In genomic region chr17:27408531-27408930, GRCm38 (mm10) we compare ENCODE assay signal across 24 mouse cellular contexts.
DNase-seq lines count a peak whose midpoint lies in the region; ATAC-seq and TF ChIP-seq lines count a peak whose summit lies in the region.
"Had no signal": no experiment of that assay in that cellular context is flagged by ENCODE, and none has a peak within 500 bp of the region (broad histone marks: within the 10 kb centered on the region; RNA-seq: fewer than 3 reads in every experiment).

No protein-coding gene starts in this region.

- no peak overlapping the region for H3K4me3 ChIP-seq in midbrain, postnatal 0 days (ENCODE audit: low read depth, low read length)
- no peak overlapping the region for H3K4me3 ChIP-seq in midbrain, embryonic 14.5 days (replicated peaks; ENCODE audit: low read depth, low read length)
- no peak overlapping the region for H3K4me3 ChIP-seq in forebrain, embryonic 13.5 days
- H3K4me3 ChIP-seq: embryonic facial prominence, embryonic 15.5 days; forebrain, embryonic 12.5 days; hindbrain, embryonic 10.5 days; limb, embryonic 12.5 days; liver, embryonic 15.5 days; megakaryocyte, embryonic 14.5 days; midbrain, embryonic 15.5 days had no signal

- H3K27me3 ChIP-seq in midbrain, postnatal 0 days (ENCODE audit: insufficient read depth, low read length) = no peaks in the 10 kb centered on the region
- no peaks in the 10 kb centered on the region for H3K27me3 ChIP-seq in midbrain, embryonic 14.5 days (ENCODE audit: control insufficient read depth, insufficient read depth, low read length)
- H3K27me3 ChIP-seq in forebrain, embryonic 13.5 days = peaks cover 11% of the 10 kb centered on the region
- H3K27me3 ChIP-seq: embryonic facial prominence, embryonic 15.5 days; limb, embryonic 12.5 days; liver, embryonic 15.5 days; midbrain, embryonic 15.5 days had no signal

- no peak for ATAC-seq in cerebellum, adult (ENCODE audit: insufficient number of reproducible peaks, low FRiP score, low TSS enrichment)
- no peak for ATAC-seq in midbrain, postnatal 0 days (ENCODE audit: low FRiP score)
- no peak for ATAC-seq in midbrain, embryonic 14.5 days (ENCODE audit: low FRiP score, low TSS enrichment)
- no peak for ATAC-seq in forebrain, embryonic 13.5 days
- ATAC-seq: intestine, postnatal 0 days; midbrain, embryonic 15.5 days; Patski had no signal

- DNase-seq in cerebellum, adult 9-10 months = peak; percentile 48
- DNase-seq in midbrain, postnatal 0 days (ENCODE audit: low spot score) = peak; percentile 71
- no peak for DNase-seq in midbrain, embryonic 14.5 days
- DNase-seq in cerebellum, postnatal 36 days = peak; percentile 25 to 37
- no peak for DNase-seq in heart, adult 11 months
- DNase-seq: adrenal gland, postnatal 14 days; gastrocnemius, postnatal 10 days; heart, postnatal 14 days; kidney, adult 9 months; kidney, postnatal 10 days; lung, postnatal 36 days; thymus, adult 2 months; thymus, postnatal 36 days had no signal

- no peak overlapping the region for H3K27ac ChIP-seq in midbrain, postnatal 0 days (ENCODE audit: low read depth, low read length)
- no peak overlapping the region for H3K27ac ChIP-seq in midbrain, embryonic 14.5 days (replicated peaks; ENCODE audit: low read depth, low read length)
- H3K27ac ChIP-seq in forebrain, embryonic 13.5 days = no peak overlapping the region
- H3K27ac ChIP-seq: embryonic facial prominence, embryonic 15.5 days; forebrain, embryonic 12.5 days; hindbrain, embryonic 10.5 days; limb, embryonic 12.5 days; liver, embryonic 15.5 days; midbrain, embryonic 15.5 days had no signal

- H3K9ac ChIP-seq in midbrain, postnatal 0 days (replicated peaks; ENCODE audit: low read length, poor library complexity, severe bottlenecking) = no peak overlapping the region
- H3K9ac ChIP-seq in midbrain, embryonic 14.5 days (replicated peaks; ENCODE audit: low read length) = no peak overlapping the region
- no peak overlapping the region for H3K9ac ChIP-seq in forebrain, embryonic 13.5 days
- H3K9ac ChIP-seq: embryonic facial prominence, embryonic 15.5 days; forebrain, embryonic 12.5 days; limb, embryonic 12.5 days; liver, embryonic 15.5 days; midbrain, embryonic 15.5 days had no signal

- WGBS in midbrain, postnatal 0 days = 22% methylated on average over 5 of the region's 5 CpGs
- 30% methylated on average over 5 of the region's 5 CpGs for WGBS in midbrain, embryonic 14.5 days
- 58% methylated on average over 5 of the region's 5 CpGs for WGBS in forebrain, embryonic 13.5 days

- H3K36me3 ChIP-seq in midbrain, postnatal 0 days (ENCODE audit: insufficient read depth, low read length) = no peaks in the 10 kb centered on the region
- no peaks in the 10 kb centered on the region for H3K36me3 ChIP-seq in midbrain, embryonic 14.5 days (ENCODE audit: control insufficient read depth, insufficient read depth, low read length)
- no peaks in the 10 kb centered on the region for H3K36me3 ChIP-seq in forebrain, embryonic 13.5 days (ENCODE audit: poor library complexity, severe bottlenecking)
- H3K36me3 ChIP-seq: embryonic facial prominence, embryonic 15.5 days; forebrain, embryonic 12.5 days; hindbrain, embryonic 10.5 days; limb, embryonic 12.5 days; liver, embryonic 15.5 days; midbrain, embryonic 15.5 days had no signal

- no peaks in the 10 kb centered on the region for H3K9me3 ChIP-seq in midbrain, postnatal 0 days (ENCODE audit: low read length)
- no peaks in the 10 kb centered on the region for H3K9me3 ChIP-seq in midbrain, embryonic 14.5 days (ENCODE audit: control insufficient read depth, low read length)
- no peaks in the 10 kb centered on the region for H3K9me3 ChIP-seq in forebrain, embryonic 13.5 days (replicated peaks)
- H3K9me3 ChIP-seq: embryonic facial prominence, embryonic 15.5 days; hindbrain, embryonic 10.5 days; liver, embryonic 15.5 days; midbrain, embryonic 15.5 days had no signal

- no peaks in the 10 kb centered on the region for H3K4me1 ChIP-seq in midbrain, postnatal 0 days (ENCODE audit: insufficient read depth, low read length)
- H3K4me1 ChIP-seq in midbrain, embryonic 14.5 days (ENCODE audit: control insufficient read depth, insufficient read depth, low read length) = 0 out of 2 replicates have a peak, but pooled peaks cover 8% of the 10 kb centered on the region
- peaks cover 20% of the 10 kb centered on the region for H3K4me1 ChIP-seq in forebrain, embryonic 13.5 days
- H3K4me1 ChIP-seq: limb, embryonic 12.5 days; liver, embryonic 15.5 days had no signal

- no peak overlapping the region for H3K4me2 ChIP-seq in midbrain, postnatal 0 days (ENCODE audit: low read depth, low read length, poor library complexity, severe bottlenecking)
- no peak overlapping the region for H3K4me2 ChIP-seq in midbrain, embryonic 14.5 days (ENCODE audit: low read length)
- H3K4me2 ChIP-seq in forebrain, embryonic 13.5 days = no peak overlapping the region
- H3K4me2 ChIP-seq: embryonic facial prominence, embryonic 15.5 days; forebrain, embryonic 12.5 days; limb, embryonic 12.5 days; liver, embryonic 15.5 days; midbrain, embryonic 15.5 days had no signal

- TF ChIP-seq CTCF in midbrain, postnatal 0 days (IDR thresholded peaks at IDR 0.05) = no peak

Comparison
In these comparisons a context has a peak if more than half of its experiments do, and no peak if none do; other contexts are left out.
1. DNase-seq: peak in cerebellum, adult 9-10 months (single experiment), midbrain, postnatal 0 days (single experiment) and cerebellum, postnatal 36 days (2 of 2); none in midbrain, embryonic 14.5 days (single experiment) and heart, adult 11 months (single experiment).